Mouse (Mus musculus): Measurements from ENCODE around the gene Hrnr. TPM values are rescaled to one million over a fixed set of nuclear protein-coding genes. Genes with fewer than 3 reads are reported as not detected.
A peak's percentile ranks its signal among the peaks of the same experiment; 100 is the strongest.

Gene Hrnr
- 0.01 TPM in 1 of 2 replicates, not detected in the other for polyA plus RNA-seq (2015; fragmentation: Nextera tagmentation; extraction: Ambion mirVana)

GRCm38 (mm10) chr3:93319449-93319848 lies at the start of gene Hrnr:
TSS of gene Hrnr (plus strand) at chr3:93319749.
- Histone ChIP-seq H3K4me1 (replicated peaks) (no peaks in the 10 kb centered on the region), H3K4me2 (no peak within 1 kb of the TSS), H3K27me3 (no peaks in the 10 kb centered on the region), H3K9me3 (no peaks in the 10 kb centered on the region), H3K9ac (no peak within 1 kb of the TSS), H3K4me3 (no peak within 1 kb of the TSS), H3K27ac (replicated peaks) (no peak within 1 kb of the TSS), H3K36me3 (no peaks in the 10 kb centered on the region)
- ATAC-seq (ENCODE audit: low FRiP score, low read depth) = no peak
- WGBS = 84% methylated on average over 2 of the region's 2 CpGs

GRCm38 (mm10) chr3:93273223-93273622 lies 46.3 kb upstream of the Hrnr start, which contains the start of gene Flg:
TSS of gene Flg (plus strand) at chr3:93273523.
- Histone ChIP-seq H3K27ac (replicated peaks) (no peak within 1 kb of the TSS), H3K4me1 (replicated peaks) (no peaks in the 10 kb centered on the region), H3K4me2 (no peak within 1 kb of the TSS), H3K9me3 (no peaks in the 10 kb centered on the region), H3K27me3 (no peaks in the 10 kb centered on the region), H3K36me3 (no peaks in the 10 kb centered on the region), H3K4me3 (no peak within 1 kb of the TSS), H3K9ac (no peak within 1 kb of the TSS)
- no peak for ATAC-seq (ENCODE audit: low FRiP score, low read depth)
- WGBS = 92% methylated on average over 2 of the region's 2 CpGs

- Histone ChIP-seq H3K27me3 (no peaks in the 10 kb centered on the region), H3K9me3 (no peaks in the 10 kb centered on the region), H3K4me1 (replicated peaks) (no peaks in the 10 kb centered on the region), H3K4me2 (no peak overlapping the region), H3K27ac (replicated peaks) (no peak overlapping the region), H3K4me3 (no peak overlapping the region), H3K36me3 (no peaks in the 10 kb centered on the region), H3K9ac (no peak overlapping the region)
- WGBS = 89% methylated on average over 2 of the region's 2 CpGs
- no peak for ATAC-seq (ENCODE audit: low FRiP score, low read depth)
Observed at GRCm38 (mm10) chr3:93297542-93297941, 22.0 kb upstream of the Hrnr start.

GRCm38 (mm10) chr3:93299832-93300231 lies 19.7 kb upstream of the Hrnr start:
- no peak overlapping the region for H3K4me3 ChIP-seq
- no peaks in the 10 kb centered on the region for H3K4me1 ChIP-seq (replicated peaks)
- H3K4me2 ChIP-seq = no peak overlapping the region
- H3K9ac ChIP-seq = no peak overlapping the region
- ATAC-seq (ENCODE audit: low FRiP score, low read depth) = no peak
- H3K9me3 ChIP-seq = no peaks in the 10 kb centered on the region
- H3K27me3 ChIP-seq = no peaks in the 10 kb centered on the region
- no peak overlapping the region for H3K27ac ChIP-seq (replicated peaks)
- WGBS = 90% methylated on average over 6 of the region's 6 CpGs
- no peaks in the 10 kb centered on the region for H3K36me3 ChIP-seq

GRCm38 (mm10) chr3:93301896-93302295 lies 17.7 kb upstream of the Hrnr start:
- H3K9ac ChIP-seq = no peak overlapping the region
- no peaks in the 10 kb centered on the region for H3K9me3 ChIP-seq
- WGBS = 75% methylated on average over 3 of the region's 3 CpGs
- H3K27ac ChIP-seq (replicated peaks) = no peak overlapping the region
- no peak overlapping the region for H3K4me2 ChIP-seq
- H3K36me3 ChIP-seq = no peaks in the 10 kb centered on the region
- H3K27me3 ChIP-seq = no peaks in the 10 kb centered on the region
- no peaks in the 10 kb centered on the region for H3K4me1 ChIP-seq (replicated peaks)
- no peak for ATAC-seq (ENCODE audit: low FRiP score, low read depth)
- no peak overlapping the region for H3K4me3 ChIP-seq

- Histone ChIP-seq H3K27me3 (no peaks in the 10 kb centered on the region), H3K9me3 (no peaks in the 10 kb centered on the region), H3K4me1 (replicated peaks) (no peaks in the 10 kb centered on the region), H3K36me3 (no peaks in the 10 kb centered on the region), H3K4me3 (no peak overlapping the region), H3K9ac (no peak overlapping the region), H3K27ac (replicated peaks) (no peak overlapping the region), H3K4me2 (no peak overlapping the region)
- no peak for ATAC-seq (ENCODE audit: low FRiP score, low read depth)
- 79% methylated on average over 2 of the region's 2 CpGs for WGBS
Observed at GRCm38 (mm10) chr3:93306142-93306541, 13.4 kb upstream of the Hrnr start.

- 77% methylated on average over 3 of the region's 3 CpGs for WGBS
Observed at GRCm38 (mm10) chr3:93311371-93311770, 8.2 kb upstream of the Hrnr start.

GRCm38 (mm10) chr3:93314388-93314787 lies 5.2 kb upstream of the Hrnr start:
- no peak for ATAC-seq (ENCODE audit: low FRiP score, low read depth)
- Histone ChIP-seq H3K27ac (replicated peaks) (no peak overlapping the region), H3K4me2 (no peak overlapping the region), H3K4me3 (no peak overlapping the region), H3K36me3 (no peaks in the 10 kb centered on the region), H3K9me3 (no peaks in the 10 kb centered on the region), H3K4me1 (replicated peaks) (no peaks in the 10 kb centered on the region), H3K27me3 (no peaks in the 10 kb centered on the region), H3K9ac (no peak overlapping the region)
- WGBS = 97% methylated on average over 1 of the region's 1 CpGs

More at GRCm38 (mm10) chr3:93311371-93311770, 8.2 kb upstream of the Hrnr start:
- Histone ChIP-seq H3K27ac (replicated peaks) (no peak overlapping the region), H3K9me3 (no peaks in the 10 kb centered on the region), H3K27me3 (no peaks in the 10 kb centered on the region), H3K4me3 (no peak overlapping the region), H3K4me1 (replicated peaks) (no peaks in the 10 kb centered on the region), H3K36me3 (no peaks in the 10 kb centered on the region), H3K4me2 (no peak overlapping the region), H3K9ac (no peak overlapping the region)
- ATAC-seq (ENCODE audit: low FRiP score, low read depth) = no peak

GRCm38 (mm10) chr3:93337749-93338148 lies 18.2 kb downstream of the Hrnr start:
- Histone ChIP-seq H3K27me3 (no peaks in the 10 kb centered on the region), H3K9ac (no peak overlapping the region), H3K4me3 (no peak overlapping the region), H3K27ac (replicated peaks) (no peak overlapping the region), H3K4me1 (replicated peaks) (no peaks in the 10 kb centered on the region), H3K4me2 (no peak overlapping the region), H3K9me3 (no peaks in the 10 kb centered on the region), H3K36me3 (no peaks in the 10 kb centered on the region)
- no peak for ATAC-seq (ENCODE audit: low FRiP score, low read depth)

- no peaks in the 10 kb centered on the region for H3K36me3 ChIP-seq
- no peak overlapping the region for H3K27ac ChIP-seq (replicated peaks)
- H3K27me3 ChIP-seq = no peaks in the 10 kb centered on the region
- H3K9me3 ChIP-seq = no peaks in the 10 kb centered on the region
- 87% methylated on average over 4 of the region's 4 CpGs for WGBS
- no peak overlapping the region for H3K4me3 ChIP-seq
- no peak overlapping the region for H3K4me2 ChIP-seq
- no peak for ATAC-seq (ENCODE audit: low FRiP score, low read depth)
- H3K4me1 ChIP-seq (replicated peaks) = no peaks in the 10 kb centered on the region
- H3K9ac ChIP-seq = no peak overlapping the region
Observed at GRCm38 (mm10) chr3:93340021-93340420, 20.5 kb downstream of the Hrnr start.

GRCm38 (mm10) chr3:93346896-93347295 lies 27.3 kb downstream of the Hrnr start:
- 81% methylated on average over 2 of the region's 2 CpGs for WGBS
- H3K27ac ChIP-seq (replicated peaks) = no peak overlapping the region
- H3K4me3 ChIP-seq = no peak overlapping the region
- no peak overlapping the region for H3K4me2 ChIP-seq
- no peak overlapping the region for H3K9ac ChIP-seq
- H3K4me1 ChIP-seq (replicated peaks) = no peaks in the 10 kb centered on the region
- H3K27me3 ChIP-seq = no peaks in the 10 kb centered on the region
- H3K9me3 ChIP-seq = no peaks in the 10 kb centered on the region
- no peak for ATAC-seq (ENCODE audit: low FRiP score, low read depth)
- H3K36me3 ChIP-seq = no peaks in the 10 kb centered on the region

GRCm38 (mm10) chr3:93360045-93360444 lies 40.5 kb downstream of the Hrnr start:
- WGBS = 18% methylated on average over 7 of the region's 7 CpGs
- ATAC-seq (ENCODE audit: low FRiP score, low read depth) = no peak
- Histone ChIP-seq H3K4me2 (no peak overlapping the region), H3K27ac (replicated peaks) (no peak overlapping the region), H3K9ac (no peak overlapping the region), H3K4me3 (no peak overlapping the region), H3K36me3 (no peaks in the 10 kb centered on the region), H3K27me3 (0 out of 2 replicates have a peak, but pooled peaks cover 2% of the 10 kb centered on the region), H3K4me1 (replicated peaks) (peaks cover 4% of the 10 kb centered on the region; the same call in 1 of the 2 replicates), H3K9me3 (no peaks in the 10 kb centered on the region)

- H3K9me3 ChIP-seq = no peaks in the 10 kb centered on the region
- H3K4me2 ChIP-seq = peak overlapping the region; percentile 55
- WGBS = 10% methylated on average over 10 of the region's 10 CpGs
- ATAC-seq (ENCODE audit: low FRiP score, low read depth) = peak; percentile 93
- 0 out of 2 replicates have a peak, but pooled peaks cover 2% of the 10 kb centered on the region for H3K27me3 ChIP-seq
- H3K9ac ChIP-seq = peak overlapping the region; percentile 29; the same call in 1 of the 2 replicates
- no peaks in the 10 kb centered on the region for H3K36me3 ChIP-seq
- H3K4me3 ChIP-seq = peak overlapping the region; percentile 22; the same call in 1 of the 2 replicates
- H3K27ac ChIP-seq (replicated peaks) = no peak overlapping the region
- peaks cover 4% of the 10 kb centered on the region; the same call in 1 of the 2 replicates for H3K4me1 ChIP-seq (replicated peaks)
Observed at GRCm38 (mm10) chr3:93361933-93362574, 42.5 kb downstream of the Hrnr start.

All from hindbrain, embryonic 15.5 days (tissue).